Mouse (Mus musculus) stomach, embryonic 16.5 days (tissue): ENCODE measurements around the gene Amigo3. TPM values are rescaled to one million over a fixed set of nuclear protein-coding genes. Genes with fewer than 3 reads are reported as not detected.
"Not testable (repeated sequence)": the region's sequence is repeated elsewhere in the genome, so short reads cannot be mapped to it uniquely, and the experiment has no call there.

Experiments
- ATAC-seq: fragments of 200-750 bp; cut with Nextera tagmentation; 2 replicates; pipeline ENCODE4 v1.8.0; 2017; ENCODE audit warnings: moderate number of reproducible peaks, moderate TSS enrichment; ENCODE audit not compliant: insufficient read depth, low FRiP score
- H3K27ac ChIP-seq: fragments of 300-500 bp; sonication (generic); 2 replicates; pipeline ENCODE4 v1.5.1; 2014; ENCODE audit warnings: low read length
- H3K27me3 ChIP-seq: fragments of 300-500 bp; sonication (generic); 2 replicates; pipeline ENCODE4 v1.6.1; 2014; ENCODE audit warnings: low read length, control low read depth, mixed read lengths; ENCODE audit not compliant: control insufficient read depth, insufficient read depth
- H3K36me3 ChIP-seq: fragments of 300-500 bp; sonication (generic); 2 replicates; pipeline ENCODE4 v1.6.1; 2014; ENCODE audit warnings: low read length; ENCODE audit not compliant: control insufficient read depth, insufficient read depth
- H3K4me1 ChIP-seq: fragments of 300-500 bp; sonication (generic); 2 replicates; pipeline ENCODE4 v1.6.1; 2014; ENCODE audit warnings: low read length, control low read depth, mixed read lengths; ENCODE audit not compliant: control insufficient read depth, insufficient read depth
- H3K4me2 ChIP-seq: fragments of 300-500 bp; sonication (generic); 2 replicates; pipeline ENCODE4 v1.6.1; 2014; ENCODE audit warnings: low read depth, low read length, mixed read lengths
- H3K4me3 ChIP-seq: fragments of 300-500 bp; sonication (generic); replicated peaks from 2 replicates; pipeline ENCODE4 v1.5.1; 2014; ENCODE audit warnings: mild to moderate bottlenecking, low read length
- H3K9ac ChIP-seq: fragments of 300-500 bp; sonication (generic); 2 replicates; pipeline ENCODE4 v1.6.1; 2014; ENCODE audit warnings: low read length
- H3K9me3 ChIP-seq: fragments of 300-500 bp; sonication (generic); replicated peaks from 2 replicates; pipeline ENCODE4 v1.6.1; 2016; ENCODE audit warnings: low read length, control low read depth; ENCODE audit not compliant: control insufficient read depth
- WGBS: fragments of 180-500 bp; shearing (Covaris S2); extraction: QIAGEN DNeasy Blood & Tissue Kit; methylation state at CpG from one replicate; pipeline ENCODE4 v1.1.7; 2014; 5-methylcytosine and 5-hydroxymethylcytosine counted together
- polyA plus RNA-seq: library from polyadenylated mRNA; unstranded; fragments of >200 nt; fragmentation: Nextera tagmentation; extraction: Ambion mirVana; gene quantifications from 2 replicates; pipeline ENCODE4 v1.2.1, GENCODE M21; 2015

Gene Amigo3
- 3.9 and 4.5 TPM in 2 replicates for polyA plus RNA-seq

- Histone ChIP-seq H3K9me3 (no peaks in the 10 kb centered on the region), H3K36me3 (0 out of 2 replicates have a peak, but pooled peaks cover 15% of the 10 kb centered on the region), H3K4me2 (peak within 1 kb of the TSS; percentile 53), H3K4me3 (peak within 1 kb of the TSS; percentile 19; the same call in 1 of the 2 replicates), H3K4me1 (peaks cover 26% of the 10 kb centered on the region), H3K27me3 (no peaks in the 10 kb centered on the region), H3K9ac (peak within 1 kb of the TSS; percentile 60), H3K27ac (peak within 1 kb of the TSS; percentile 67)
- WGBS, result 51% methylated on average over 20 of the region's 20 CpGs
- peak; percentile 69 for ATAC-seq
Observed at GRCm38 (mm10) chr9:108052885-108053664, at the start of gene Amigo3. Gene Amigo3, plus strand, starts transcription at chr9:108053159.

- Histone ChIP-seq H3K36me3 (no peaks in the 10 kb centered on the region), H3K4me1 (peaks cover 11% of the 10 kb centered on the region; the same call in 1 of the 2 replicates), H3K4me3 (peak overlapping the region; percentile 85), H3K4me2 (peak overlapping the region; percentile 82), H3K27ac (peak overlapping the region; percentile 91; the same call in 1 of the 2 replicates), H3K9me3 (no peaks in the 10 kb centered on the region), H3K27me3 (no peaks in the 10 kb centered on the region), H3K9ac (peak overlapping the region; percentile 99)
- ATAC-seq, result no peak
- WGBS, result 12% methylated on average over 8 of the region's 8 CpGs
Observed at GRCm38 (mm10) chr9:108003531-108003890, 49.4 kb upstream of the Amigo3 start.

DNA sequence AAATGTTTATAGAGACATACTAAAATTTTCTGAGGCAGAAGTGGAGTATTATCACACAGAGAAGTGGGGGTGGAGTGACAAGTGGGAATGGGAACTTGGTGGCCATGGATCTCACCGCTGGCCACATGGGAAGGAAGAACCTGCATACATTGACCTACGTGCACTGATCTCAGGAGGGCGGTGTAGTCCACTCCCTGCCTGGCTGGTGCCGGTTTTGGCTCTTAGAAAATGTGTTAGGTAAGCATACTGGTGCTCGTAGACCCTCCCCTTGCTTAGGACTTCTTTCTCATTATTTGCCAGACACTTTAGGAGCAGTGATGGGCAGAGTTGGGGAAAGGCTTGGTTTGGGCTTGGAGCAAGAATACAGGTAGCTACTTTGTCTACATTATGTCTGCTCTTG, 44.9 kb upstream of the Amigo3 start:
- H3K36me3 ChIP-seq, result no peaks in the 10 kb centered on the region
- peaks cover 11% of the 10 kb centered on the region; the same call in 1 of the 2 replicates for H3K4me1 ChIP-seq
- ATAC-seq, result no peak
- no peak overlapping the region for H3K27ac ChIP-seq
- no peak overlapping the region for H3K4me3 ChIP-seq
- no peak overlapping the region for H3K9ac ChIP-seq
- 79% methylated on average over 5 of the region's 5 CpGs for WGBS
- no peak overlapping the region for H3K4me2 ChIP-seq
- H3K27me3 ChIP-seq, result no peaks in the 10 kb centered on the region
- H3K9me3 ChIP-seq, result no peaks in the 10 kb centered on the region

- no peak for ATAC-seq
- Histone ChIP-seq H3K4me3 (no peak overlapping the region), H3K4me1 (no peaks in the 10 kb centered on the region), H3K27ac (no peak overlapping the region), H3K27me3 (no peaks in the 10 kb centered on the region), H3K36me3 (no peaks in the 10 kb centered on the region), H3K9me3 (no peaks in the 10 kb centered on the region), H3K9ac (no peak overlapping the region), H3K4me2 (no peak overlapping the region)
Observed at GRCm38 (mm10) chr9:108010385-108010784, 42.6 kb upstream of the Amigo3 start.

GRCm38 (mm10) chr9:108013577-108013976, 39.4 kb upstream of the Amigo3 start:
- H3K4me3 ChIP-seq, H3K27ac ChIP-seq, H3K4me1 ChIP-seq, H3K9me3 ChIP-seq, H3K27me3 ChIP-seq, H3K36me3 ChIP-seq, H3K9ac ChIP-seq, ATAC-seq, H3K4me2 ChIP-seq: not testable (repeated sequence)
- WGBS, result 98% methylated on average over 2 of the region's 2 CpGs

DNA sequence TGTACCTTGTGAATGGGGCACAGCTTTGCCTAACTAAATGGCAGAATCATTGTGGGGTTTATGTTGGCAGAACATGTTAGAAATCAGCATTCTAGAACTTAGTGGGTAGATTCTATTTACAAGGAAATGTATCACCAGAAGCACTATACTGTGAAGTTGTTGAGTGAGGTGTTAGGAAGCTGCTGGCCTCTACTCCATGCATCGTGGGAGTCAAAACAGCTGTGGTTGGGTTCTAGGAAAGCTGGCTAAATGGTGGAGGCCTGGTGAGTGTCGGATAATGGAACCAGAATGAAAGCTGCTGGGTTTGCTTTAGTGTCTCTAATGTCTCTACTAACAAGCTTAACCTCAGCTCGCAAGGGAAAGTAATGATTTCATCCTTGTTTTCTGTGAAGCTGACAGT, 35.8 kb upstream of the Amigo3 start:
- no peak for ATAC-seq
- no peak overlapping the region for H3K4me2 ChIP-seq
- no peak overlapping the region for H3K27ac ChIP-seq
- no peaks in the 10 kb centered on the region for H3K27me3 ChIP-seq
- no peaks in the 10 kb centered on the region for H3K36me3 ChIP-seq
- peaks cover 2% of the 10 kb centered on the region; the same call in 1 of the 2 replicates for H3K4me1 ChIP-seq
- WGBS, result 80% methylated on average over 3 of the region's 3 CpGs
- no peaks in the 10 kb centered on the region for H3K9me3 ChIP-seq
- no peak overlapping the region for H3K4me3 ChIP-seq
- H3K9ac ChIP-seq, result no peak overlapping the region

DNA sequence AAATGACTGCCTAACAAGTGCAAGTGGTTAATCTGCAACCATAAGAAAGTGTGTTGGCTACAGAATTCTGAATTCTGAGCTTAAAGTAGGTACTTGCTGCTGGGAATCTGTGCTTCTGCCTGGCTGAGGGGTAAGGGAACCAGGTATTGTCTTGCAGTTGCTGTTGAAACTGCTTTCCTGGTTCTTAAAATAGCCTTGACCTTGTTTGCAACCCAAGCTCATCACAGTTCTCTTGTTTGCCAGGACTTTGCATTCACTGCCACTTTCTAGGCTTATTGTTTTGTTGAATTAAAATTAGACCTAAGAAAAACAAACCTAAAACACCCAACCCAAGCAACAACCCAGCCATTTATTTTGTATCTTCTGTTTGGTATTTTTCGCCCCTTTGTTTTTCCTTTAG, 32.2 kb upstream of the Amigo3 start:
- H3K9ac ChIP-seq, result no peak overlapping the region
- H3K4me1 ChIP-seq, result peaks cover 3% of the 10 kb centered on the region; the same call in 1 of the 2 replicates
- peaks cover 11% of the 10 kb centered on the region for H3K36me3 ChIP-seq
- ATAC-seq, result no peak
- no peaks in the 10 kb centered on the region for H3K27me3 ChIP-seq
- no peaks in the 10 kb centered on the region for H3K9me3 ChIP-seq
- 88% methylated on average over 1 of the region's 1 CpGs for WGBS
- no peak overlapping the region for H3K4me3 ChIP-seq
- no peak overlapping the region; the same call in 1 of the 2 replicates for H3K27ac ChIP-seq
- no peak overlapping the region for H3K4me2 ChIP-seq

DNA sequence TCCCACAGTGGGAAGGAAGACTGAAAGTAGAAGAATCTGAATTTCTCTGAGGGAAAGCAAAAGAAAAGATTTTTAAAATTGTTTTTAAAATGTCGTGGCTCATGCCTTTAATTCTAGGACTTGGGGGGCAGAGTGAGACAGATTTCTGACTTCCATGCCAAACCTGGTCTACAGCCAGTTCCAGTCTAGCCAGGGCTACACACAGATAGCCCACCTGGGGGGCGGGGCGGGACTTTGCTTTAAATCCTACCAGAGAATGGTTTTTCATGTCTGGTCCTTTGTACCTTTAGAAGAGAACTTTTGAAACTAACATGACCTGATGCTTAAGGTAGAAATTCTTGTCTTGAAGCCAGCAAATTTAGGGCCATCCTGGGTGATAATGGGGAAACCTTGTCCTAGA, 29.7 kb upstream of the Amigo3 start:
- H3K27ac ChIP-seq, result no peak overlapping the region
- H3K4me1 ChIP-seq, result peaks cover 3% of the 10 kb centered on the region; the same call in 1 of the 2 replicates
- H3K4me3 ChIP-seq, result no peak overlapping the region
- H3K9ac ChIP-seq, result no peak overlapping the region
- no peaks in the 10 kb centered on the region for H3K9me3 ChIP-seq
- H3K4me2 ChIP-seq, result no peak overlapping the region
- 86% methylated on average over 3 of the region's 3 CpGs for WGBS
- peaks cover 19% of the 10 kb centered on the region for H3K36me3 ChIP-seq
- no peak for ATAC-seq
- H3K27me3 ChIP-seq, result no peaks in the 10 kb centered on the region

GRCm38 (mm10) chr9:108026584-108026983, 26.4 kb upstream of the Amigo3 start:
- H3K27me3 ChIP-seq, result no peaks in the 10 kb centered on the region
- no peak overlapping the region for H3K9ac ChIP-seq
- peaks cover 19% of the 10 kb centered on the region for H3K36me3 ChIP-seq
- H3K9me3 ChIP-seq, result no peaks in the 10 kb centered on the region
- H3K27ac ChIP-seq, result no peak overlapping the region
- no peak overlapping the region for H3K4me2 ChIP-seq
- peaks cover 3% of the 10 kb centered on the region; the same call in 1 of the 2 replicates for H3K4me1 ChIP-seq
- no peak overlapping the region for H3K4me3 ChIP-seq
- ATAC-seq, result no peak
- 87% methylated on average over 3 of the region's 3 CpGs for WGBS
